ENCODE assay signal across 25 mouse cellular contexts in the genomic region with DNA sequence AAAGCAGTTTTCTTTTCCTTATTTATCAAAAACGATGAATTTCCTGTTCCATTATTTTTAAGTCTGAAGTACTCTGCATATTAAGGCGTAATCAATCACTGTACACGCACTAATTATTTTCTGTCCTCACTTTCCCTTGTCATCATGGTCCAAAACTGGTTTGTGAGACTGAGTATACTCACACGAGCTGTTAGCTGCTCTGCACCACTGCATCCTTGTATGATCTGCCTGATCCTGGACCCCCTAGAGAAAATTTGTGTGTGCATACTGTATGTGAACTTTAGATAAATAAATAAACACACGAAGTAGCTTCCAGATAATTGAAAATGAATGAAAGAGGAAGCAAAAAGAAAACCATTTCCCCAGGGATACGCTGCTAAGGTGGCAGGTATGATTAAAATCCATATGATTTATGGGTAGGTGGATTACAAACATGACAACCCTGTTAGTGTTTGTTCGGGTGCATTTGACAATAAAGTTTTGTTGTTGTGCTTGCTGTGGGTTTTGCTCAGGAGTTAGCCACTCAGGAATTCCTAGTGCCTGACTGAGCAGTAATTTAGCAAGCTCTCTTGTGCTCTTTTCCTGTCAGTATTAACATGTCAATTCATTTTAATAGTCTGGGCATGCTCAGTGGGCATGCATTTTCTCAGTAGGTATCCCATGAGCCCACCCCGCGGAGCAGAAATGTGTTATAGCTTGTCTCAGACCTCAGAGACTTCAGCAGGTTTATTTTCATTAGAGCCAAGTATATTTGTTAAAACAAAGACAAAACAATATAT.
DNase-seq lines count a peak whose midpoint lies in the region; ATAC-seq and TF ChIP-seq lines count a peak whose summit lies in the region.
"Had no signal": no experiment of that assay in that cellular context is flagged by ENCODE, and none has a peak within 500 bp of the region (broad histone marks: within the 10 kb centered on the region; RNA-seq: fewer than 3 reads in every experiment).

No protein-coding gene starts in this region.

- no peaks in the 10 kb centered on the region for H3K9me3 ChIP-seq in hindbrain, embryonic 11.5 days (ENCODE audit: control insufficient read depth, low read length)
- no peaks in the 10 kb centered on the region for H3K9me3 ChIP-seq in hindbrain, embryonic 10.5 days
- H3K9me3 ChIP-seq in hindbrain, embryonic 12.5 days (replicated peaks) = no peaks in the 10 kb centered on the region
- no peaks in the 10 kb centered on the region for H3K9me3 ChIP-seq in hindbrain, embryonic 16.5 days (ENCODE audit: control insufficient read depth, low read length)
- H3K9me3 ChIP-seq in neural tube, embryonic 15.5 days (replicated peaks) = no peaks in the 10 kb centered on the region
- no peaks in the 10 kb centered on the region for H3K9me3 ChIP-seq in liver, postnatal 0 days (ENCODE audit: low read length)
- H3K9me3 ChIP-seq: embryonic facial prominence, embryonic 12.5 days; forebrain, embryonic 12.5 days; G1E; heart, embryonic 13.5 days; limb, embryonic 13.5 days; liver, embryonic 13.5 days had no signal

- H3K4me2 ChIP-seq in hindbrain, embryonic 11.5 days (replicated peaks; ENCODE audit: low read depth, low read length) = no peak overlapping the region
- H3K4me2 ChIP-seq in hindbrain, embryonic 12.5 days (replicated peaks) = no peak overlapping the region
- no peak overlapping the region for H3K4me2 ChIP-seq in hindbrain, embryonic 16.5 days (ENCODE audit: low read length)
- peak overlapping the region; percentile 27; the same call in 1 of the 2 replicates for H3K4me2 ChIP-seq in neural tube, embryonic 15.5 days
- H3K4me2 ChIP-seq in liver, postnatal 0 days (ENCODE audit: low read depth, low read length) = no peak overlapping the region
- H3K4me2 ChIP-seq: embryonic facial prominence, embryonic 12.5 days; forebrain, embryonic 12.5 days; heart, embryonic 13.5 days; limb, embryonic 13.5 days; liver, embryonic 13.5 days; lung, embryonic 14.5 days had no signal

- H3K9ac ChIP-seq in hindbrain, embryonic 11.5 days (ENCODE audit: low read depth, low read length) = no peak overlapping the region
- H3K9ac ChIP-seq in hindbrain, embryonic 12.5 days = no peak overlapping the region
- H3K9ac ChIP-seq in hindbrain, embryonic 16.5 days (ENCODE audit: low read depth, low read length) = no peak overlapping the region
- H3K9ac ChIP-seq in neural tube, embryonic 15.5 days (replicated peaks) = no peak overlapping the region
- no peak overlapping the region for H3K9ac ChIP-seq in liver, postnatal 0 days (replicated peaks)
- H3K9ac ChIP-seq: embryonic facial prominence, embryonic 12.5 days; forebrain, embryonic 12.5 days; heart, embryonic 13.5 days; limb, embryonic 13.5 days; liver, embryonic 13.5 days; lung, embryonic 14.5 days had no signal

- TF ChIP-seq CTCF in liver, postnatal 0 days (IDR thresholded peaks at IDR 0.05; ENCODE audit: low read depth) = no peak

- DNase-seq in hindbrain, embryonic 11.5 days (ENCODE audit: low spot score) = peak; percentile 2
- DNase-seq in hindbrain, embryonic 10.5 days (ENCODE audit: low spot score) = no peak
- no peak for DNase-seq in gastrocnemius, postnatal 10 days
- DNase-seq in liver, postnatal 0 days = no peak
- DNase-seq: adrenal gland, adult 2 months; cerebellum, adult 11-12 months; cerebellum, postnatal 10 days; gastrocnemius, adult 2 months; heart, adult 18-20 months; heart, postnatal 14 days; kidney, adult 11 months; kidney, postnatal 4 days; layer of hippocampus, adult 9-11 months; liver, embryonic 13.5 days; lung, embryonic 14.5 days; right cerebral cortex, postnatal 14 days had no signal

- no peak overlapping the region for H3K4me3 ChIP-seq in hindbrain, embryonic 11.5 days (ENCODE audit: low read depth, low read length)
- no peak overlapping the region for H3K4me3 ChIP-seq in hindbrain, embryonic 10.5 days
- H3K4me3 ChIP-seq in hindbrain, embryonic 12.5 days = no peak overlapping the region
- H3K4me3 ChIP-seq in hindbrain, embryonic 16.5 days (ENCODE audit: low read length) = no peak overlapping the region
- H3K4me3 ChIP-seq in neural tube, embryonic 15.5 days (replicated peaks) = no peak overlapping the region
- H3K4me3 ChIP-seq in liver, postnatal 0 days (ENCODE audit: low read depth, low read length) = no peak overlapping the region
- H3K4me3 ChIP-seq: embryonic facial prominence, embryonic 12.5 days; forebrain, embryonic 12.5 days; gastrocnemius, adult 2 months; heart, embryonic 13.5 days; limb, embryonic 13.5 days; liver, embryonic 13.5 days had no signal

- 71% methylated on average over 9 of the region's 9 CpGs for WGBS in hindbrain, embryonic 11.5 days
- 81% methylated on average over 9 of the region's 9 CpGs for WGBS in hindbrain, embryonic 10.5 days
- 62% methylated on average over 9 of the region's 9 CpGs for WGBS in hindbrain, embryonic 12.5 days
- 55% methylated on average over 9 of the region's 9 CpGs for whole genome bisulfite sequencing in hindbrain, embryonic 16.5 days
- 55% methylated on average over 9 of the region's 9 CpGs for WGBS in neural tube, embryonic 15.5 days
- WGBS in liver, postnatal 0 days (ENCODE audit: insufficient replicate concordance) = 71% methylated on average over 9 of the region's 9 CpGs

- no peaks in the 10 kb centered on the region for H3K4me1 ChIP-seq in hindbrain, embryonic 11.5 days (replicated peaks; ENCODE audit: control insufficient read depth, insufficient read depth, low read length)
- H3K4me1 ChIP-seq in hindbrain, embryonic 10.5 days (replicated peaks) = peaks cover 15% of the 10 kb centered on the region
- H3K4me1 ChIP-seq in hindbrain, embryonic 12.5 days = peaks cover 12% of the 10 kb centered on the region
- no peaks in the 10 kb centered on the region for H3K4me1 ChIP-seq in hindbrain, embryonic 16.5 days (ENCODE audit: control insufficient read depth, insufficient read depth, low read depth, low read length)
- H3K4me1 ChIP-seq in neural tube, embryonic 15.5 days = peaks cover 4% of the 10 kb centered on the region; the same call in 1 of the 2 replicates
- no peaks in the 10 kb centered on the region for H3K4me1 ChIP-seq in liver, postnatal 0 days (ENCODE audit: insufficient read depth)
- H3K4me1 ChIP-seq: heart, embryonic 13.5 days; liver, embryonic 13.5 days had no signal

- no peaks in the 10 kb centered on the region for H3K27me3 ChIP-seq in hindbrain, embryonic 11.5 days (ENCODE audit: control insufficient read depth, insufficient read depth, low read length)
- no peaks in the 10 kb centered on the region for H3K27me3 ChIP-seq in hindbrain, embryonic 10.5 days (ENCODE audit: insufficient read depth, poor library complexity, severe bottlenecking)
- H3K27me3 ChIP-seq in hindbrain, embryonic 12.5 days = no peaks in the 10 kb centered on the region
- H3K27me3 ChIP-seq in hindbrain, embryonic 16.5 days (replicated peaks; ENCODE audit: control insufficient read depth, insufficient read depth, low read length) = no peaks in the 10 kb centered on the region
- H3K27me3 ChIP-seq in neural tube, embryonic 15.5 days (replicated peaks) = no peaks in the 10 kb centered on the region
- H3K27me3 ChIP-seq in liver, postnatal 0 days (ENCODE audit: insufficient read depth, low read length) = no peaks in the 10 kb centered on the region
- H3K27me3 ChIP-seq: CH12.LX; embryonic facial prominence, embryonic 12.5 days; forebrain, embryonic 12.5 days; heart, embryonic 13.5 days; liver, embryonic 13.5 days had no signal

- ATAC-seq in hindbrain, embryonic 11.5 days (ENCODE audit: low FRiP score) = peak; percentile 55; the same call in 1 of the 2 replicates
- ATAC-seq in hindbrain, embryonic 12.5 days (ENCODE audit: low FRiP score) = peak; percentile 68
- peak; percentile 64; the same call in 1 of the 2 replicates for ATAC-seq in hindbrain, embryonic 16.5 days
- no peak for ATAC-seq in neural tube, embryonic 15.5 days (ENCODE audit: low FRiP score)
- ATAC-seq in liver, postnatal 0 days = no peak

- no peak for TF ChIP-seq EP300 in liver, postnatal 0 days (IDR thresholded peaks at IDR 0.05; ENCODE audit: low read depth)

- no peak overlapping the region for H3K27ac ChIP-seq in hindbrain, embryonic 11.5 days (ENCODE audit: low read depth, low read length)
- no peak overlapping the region for H3K27ac ChIP-seq in hindbrain, embryonic 10.5 days
- no peak overlapping the region for H3K27ac ChIP-seq in hindbrain, embryonic 12.5 days
- no peak overlapping the region for H3K27ac ChIP-seq in hindbrain, embryonic 16.5 days (ENCODE audit: low read depth, low read length)
- no peak overlapping the region for H3K27ac ChIP-seq in neural tube, embryonic 15.5 days (replicated peaks)
- H3K27ac ChIP-seq in liver, postnatal 0 days (ENCODE audit: low read depth) = no peak overlapping the region
- H3K27ac ChIP-seq: embryonic facial prominence, embryonic 12.5 days; forebrain, embryonic 12.5 days; gastrocnemius, adult 2 months; heart, embryonic 13.5 days; limb, embryonic 13.5 days; liver, embryonic 13.5 days had no signal

- H3K36me3 ChIP-seq in hindbrain, embryonic 11.5 days (ENCODE audit: control insufficient read depth, insufficient read depth, low read length) = no peaks in the 10 kb centered on the region
- H3K36me3 ChIP-seq in hindbrain, embryonic 10.5 days = no peaks in the 10 kb centered on the region
- H3K36me3 ChIP-seq in hindbrain, embryonic 12.5 days = no peaks in the 10 kb centered on the region
- H3K36me3 ChIP-seq in hindbrain, embryonic 16.5 days (ENCODE audit: control insufficient read depth, insufficient read depth, low read length) = no peaks in the 10 kb centered on the region
- no peaks in the 10 kb centered on the region for H3K36me3 ChIP-seq in neural tube, embryonic 15.5 days
- no peaks in the 10 kb centered on the region for H3K36me3 ChIP-seq in liver, postnatal 0 days (replicated peaks; ENCODE audit: insufficient read depth, low read length)
- H3K36me3 ChIP-seq: embryonic facial prominence, embryonic 12.5 days; forebrain, embryonic 12.5 days; G1E; heart, embryonic 13.5 days; limb, embryonic 13.5 days; liver, embryonic 13.5 days had no signal

Comparison
In these comparisons a context has a peak if more than half of its experiments do, and no peak if none do; other contexts are left out.
1. ATAC-seq: peak in hindbrain, embryonic 11.5 days (single experiment), hindbrain, embryonic 12.5 days (single experiment) and hindbrain, embryonic 16.5 days (single experiment); none in neural tube, embryonic 15.5 days (single experiment) and liver, postnatal 0 days (single experiment).